Mouse (Mus musculus) lung, embryonic 15.5 days (tissue): ENCODE measurements around the gene Igsf8. TPM values are rescaled to one million over a fixed set of nuclear protein-coding genes. Genes with fewer than 3 reads are reported as not detected.
A peak's percentile ranks its signal among the peaks of the same experiment; 100 is the strongest.

ENCODE experiments used
- ATAC-seq: fragments of 200-750 bp; cut with Nextera tagmentation; 2 replicates; pipeline ENCODE4 v1.8.0; 2017; ENCODE audit warnings: moderate number of reproducible peaks, borderline replicate concordance; ENCODE audit not compliant: low FRiP score, low TSS enrichment; ENCODE audit errors: extremely low read depth
- H3K27ac ChIP-seq: fragments of 300-500 bp; sonication (generic); 2 replicates; pipeline ENCODE4 v1.5.1; 2015; ENCODE audit warnings: moderate library complexity, mild to moderate bottlenecking, inconsistent platforms
- H3K27me3 ChIP-seq: fragments of 300-500 bp; sonication (generic); 2 replicates; pipeline ENCODE4 v1.6.1; 2015; ENCODE audit warnings: inconsistent platforms
- H3K36me3 ChIP-seq: fragments of 300-500 bp; sonication (generic); 2 replicates; pipeline ENCODE4 v1.6.1; 2015; ENCODE audit warnings: inconsistent platforms
- H3K4me1 ChIP-seq: fragments of 300-500 bp; sonication (generic); 2 replicates; pipeline ENCODE4 v1.6.1; 2015; ENCODE audit warnings: inconsistent platforms
- H3K4me2 ChIP-seq: fragments of 300-500 bp; sonication (generic); 2 replicates; pipeline ENCODE4 v1.6.1; 2015; ENCODE audit warnings: inconsistent platforms, mild to moderate bottlenecking, moderate library complexity
- H3K4me3 ChIP-seq: fragments of 300-500 bp; sonication (generic); 2 replicates; pipeline ENCODE4 v1.5.1; 2015; ENCODE audit warnings: mild to moderate bottlenecking, inconsistent platforms
- H3K9ac ChIP-seq: fragments of 300-500 bp; sonication (generic); 2 replicates; pipeline ENCODE4 v1.6.1; 2015; ENCODE audit warnings: inconsistent platforms
- H3K9me3 ChIP-seq: fragments of 300-500 bp; sonication (generic); 2 replicates; pipeline ENCODE4 v1.6.1; 2016; ENCODE audit warnings: inconsistent platforms
- WGBS: fragments of 180-500 bp; shearing (Covaris S2); methylation state at CpG from one replicate; pipeline ENCODE4 v1.1.7; 2015; 5-methylcytosine and 5-hydroxymethylcytosine counted together
- polyA plus RNA-seq: library from polyadenylated mRNA; unstranded; fragments of >200 nt; fragmentation: Nextera tagmentation; extraction: Ambion mirVana; gene quantifications from 2 replicates; pipeline ENCODE4 v1.2.1, GENCODE M21; 2015

Igsf8 gene
- polyA plus RNA-seq, result 46.2 and 49.4 TPM in 2 replicates

DNA sequence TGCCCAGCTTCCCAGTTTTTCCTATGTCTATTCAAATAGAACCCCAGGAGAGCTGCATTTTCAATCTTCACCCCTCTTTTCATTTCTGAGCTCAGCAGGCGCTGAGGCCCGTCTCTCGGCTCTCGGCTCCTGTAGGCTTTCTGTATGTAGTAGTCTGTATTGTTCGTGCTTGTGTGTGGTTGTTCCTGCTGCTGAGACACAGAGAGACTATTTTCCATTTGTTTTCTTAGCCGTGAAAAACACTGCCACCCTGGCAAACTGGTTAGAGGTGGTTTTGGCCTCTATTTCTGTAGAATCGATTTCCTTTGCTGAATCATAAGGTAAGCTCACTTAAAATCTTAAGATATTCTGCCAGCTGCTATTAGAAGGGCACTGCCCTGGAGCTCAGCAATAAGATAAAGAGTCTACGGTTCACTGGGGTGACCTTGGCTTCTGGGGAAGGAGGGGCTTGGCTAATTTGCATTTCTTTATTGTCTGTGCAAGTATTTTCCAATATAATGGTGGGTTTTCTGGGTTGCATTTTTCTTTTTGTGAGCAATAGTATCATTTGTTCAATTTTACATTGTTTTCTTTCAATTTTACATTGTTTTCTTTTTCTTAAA is at the start of gene Igsf8:
Gene Igsf8, plus strand, starts transcription at position 165 of the 602 bp plus-strand sequence.
- no peak within 1 kb of the TSS for H3K27ac ChIP-seq
- 66% methylated on average over 8 of the region's 8 CpGs for WGBS
- ATAC-seq, result no peak

GRCm38 (mm10) chr1:172212776-172213175 is 48.7 kb upstream of the Igsf8 start:
- Histone ChIP-seq H3K9me3 (no peaks in the 10 kb centered on the region), H3K27me3 (no peaks in the 10 kb centered on the region), H3K4me1 (peaks cover 42% of the 10 kb centered on the region), H3K9ac (no peak overlapping the region), H3K4me2 (no peak overlapping the region), H3K27ac (no peak overlapping the region), H3K36me3 (no peaks in the 10 kb centered on the region), H3K4me3 (no peak overlapping the region)
- 34% methylated on average over 5 of the region's 5 CpGs for WGBS
- no peak for ATAC-seq

More for the DNA sequence above, at the start of gene Igsf8:
- no peaks in the 10 kb centered on the region for H3K27me3 ChIP-seq
- no peaks in the 10 kb centered on the region for H3K36me3 ChIP-seq
- H3K9me3 ChIP-seq, result no peaks in the 10 kb centered on the region
- H3K4me3 ChIP-seq, result no peak within 1 kb of the TSS
- H3K4me1 ChIP-seq, result no peaks in the 10 kb centered on the region
- H3K9ac ChIP-seq, result no peak within 1 kb of the TSS
- H3K4me2 ChIP-seq, result no peak within 1 kb of the TSS

GRCm38 (mm10) chr1:172213771-172214170 is 47.7 kb upstream of the Igsf8 start:
- 63% methylated on average over 4 of the region's 4 CpGs for WGBS
- no peaks in the 10 kb centered on the region for H3K27me3 ChIP-seq
- no peak overlapping the region for H3K4me2 ChIP-seq
- no peaks in the 10 kb centered on the region for H3K9me3 ChIP-seq
- peaks cover 45% of the 10 kb centered on the region for H3K4me1 ChIP-seq
- H3K27ac ChIP-seq, result no peak overlapping the region
- no peak overlapping the region for H3K4me3 ChIP-seq
- H3K36me3 ChIP-seq, result no peaks in the 10 kb centered on the region
- H3K9ac ChIP-seq, result no peak overlapping the region
- no peak for ATAC-seq

DNA sequence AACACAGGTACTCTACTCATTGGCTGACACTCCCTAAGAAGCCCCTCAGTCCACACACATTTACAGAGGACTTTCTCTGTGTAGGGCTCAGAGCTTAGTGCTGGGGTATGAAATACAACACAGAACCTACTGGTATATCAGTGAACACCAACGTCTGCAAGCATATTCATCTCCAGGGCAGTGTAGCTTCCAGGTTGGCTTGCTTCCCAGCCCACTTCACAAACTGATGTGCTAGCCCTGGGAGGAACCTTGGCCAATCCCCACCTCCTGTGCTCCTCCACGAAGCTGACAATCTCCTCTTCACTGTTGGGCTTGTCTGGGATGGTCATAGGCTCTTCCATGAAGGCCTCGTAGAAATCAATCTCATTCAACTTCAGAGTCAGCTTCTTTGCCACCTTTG is 46.7 kb upstream of the Igsf8 start:
- 25% methylated on average over 3 of the region's 3 CpGs for WGBS
- Histone ChIP-seq H3K4me3 (no peak overlapping the region), H3K9ac (no peak overlapping the region), H3K4me2 (no peak overlapping the region), H3K27ac (no peak overlapping the region), H3K4me1 (peaks cover 54% of the 10 kb centered on the region), H3K27me3 (no peaks in the 10 kb centered on the region), H3K9me3 (no peaks in the 10 kb centered on the region), H3K36me3 (no peaks in the 10 kb centered on the region)
- ATAC-seq, result no peak

DNA sequence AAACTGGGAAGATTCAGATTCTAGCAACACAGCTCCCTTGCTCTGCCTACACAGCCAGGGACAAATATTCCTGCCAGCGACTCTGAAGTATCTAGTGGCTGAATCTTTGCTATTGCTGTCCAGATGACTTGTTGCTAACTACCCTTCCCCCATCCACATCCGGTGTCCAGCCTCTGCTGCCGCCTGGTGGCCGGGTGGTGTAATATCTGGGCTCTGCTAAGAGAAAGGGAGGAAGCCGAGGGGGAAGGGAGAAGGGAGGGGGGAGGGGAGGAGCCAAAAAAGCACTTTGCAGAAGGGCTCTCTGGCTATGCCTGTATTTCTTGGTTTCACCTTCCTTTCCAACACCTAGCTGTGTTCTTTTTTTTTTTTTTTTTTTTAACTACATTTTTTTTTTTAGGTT is 44.3 kb upstream of the Igsf8 start:
- Histone ChIP-seq H3K4me1 (peaks cover 72% of the 10 kb centered on the region), H3K27ac (peak overlapping the region; percentile 72), H3K36me3 (no peaks in the 10 kb centered on the region), H3K4me2 (peak overlapping the region; percentile 47), H3K4me3 (peak overlapping the region; percentile 2; the same call in 1 of the 2 replicates), H3K9ac (peak overlapping the region; percentile 31), H3K27me3 (no peaks in the 10 kb centered on the region), H3K9me3 (no peaks in the 10 kb centered on the region)
- WGBS, result 2% methylated on average over 5 of the region's 5 CpGs
- ATAC-seq, result peak; percentile 59; the same call in 1 of the 2 replicates

DNA sequence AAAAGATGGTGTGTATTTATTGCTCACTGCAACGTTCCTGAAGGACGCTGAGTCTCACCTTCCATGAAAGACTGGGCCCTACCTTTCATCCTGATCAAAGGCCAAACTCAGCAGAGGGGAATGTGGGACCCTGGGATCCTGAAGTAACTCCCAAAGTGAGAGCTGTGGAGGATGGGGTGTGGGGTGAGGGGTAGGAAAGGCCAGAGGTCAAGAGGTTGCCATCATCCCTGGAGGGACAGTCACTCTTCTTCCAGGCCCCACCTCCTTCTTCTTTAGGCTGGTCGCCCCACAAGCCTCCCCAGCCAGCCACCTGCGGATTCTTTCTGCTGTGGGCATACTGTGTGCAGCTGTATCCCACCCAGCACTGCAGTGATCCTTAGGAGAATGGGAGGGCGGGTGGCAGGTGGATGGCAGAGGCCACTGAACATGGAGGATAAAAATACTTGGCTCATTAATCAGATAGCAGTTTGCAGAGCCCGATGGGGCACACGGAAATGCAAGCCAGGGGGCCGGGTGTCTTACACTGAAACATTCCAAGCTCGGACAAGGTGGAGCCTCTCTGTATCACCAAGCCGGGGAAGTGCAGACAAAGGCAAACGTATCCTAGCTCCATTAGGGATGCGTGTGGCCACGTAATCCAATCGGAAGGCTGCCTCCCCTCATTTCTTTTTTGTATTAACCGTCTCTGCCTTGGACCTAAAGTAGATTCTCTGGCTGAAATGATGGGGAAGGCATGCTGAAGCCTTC is 43.1 kb upstream of the Igsf8 start:
- no peak overlapping the region for H3K4me3 ChIP-seq
- no peaks in the 10 kb centered on the region for H3K9me3 ChIP-seq
- WGBS, result 56% methylated on average over 15 of the region's 15 CpGs
- H3K36me3 ChIP-seq, result no peaks in the 10 kb centered on the region
- H3K4me2 ChIP-seq, result no peak overlapping the region
- no peak overlapping the region for H3K9ac ChIP-seq
- H3K27ac ChIP-seq, result no peak overlapping the region
- H3K4me1 ChIP-seq, result peaks cover 62% of the 10 kb centered on the region
- H3K27me3 ChIP-seq, result no peaks in the 10 kb centered on the region
- no peak for ATAC-seq

GRCm38 (mm10) chr1:172219451-172220406 is 41.7 kb upstream of the Igsf8 start, which contains the start of gene Casq1:
TSS of gene Casq1 (minus strand) at chr1:172219868.
- no peak for ATAC-seq
- WGBS, result 74% methylated on average over 19 of the region's 19 CpGs
- H3K27ac ChIP-seq, result peak within 1 kb of the TSS; percentile 61
- H3K4me2 ChIP-seq, result no peak within 1 kb of the TSS; the same call in 1 of the 2 replicates
- H3K4me3 ChIP-seq, result no peak within 1 kb of the TSS
- H3K4me1 ChIP-seq, result peaks cover 50% of the 10 kb centered on the region
- H3K9me3 ChIP-seq, result no peaks in the 10 kb centered on the region
- H3K36me3 ChIP-seq, result no peaks in the 10 kb centered on the region
- no peaks in the 10 kb centered on the region for H3K27me3 ChIP-seq
- no peak within 1 kb of the TSS for H3K9ac ChIP-seq

DNA sequence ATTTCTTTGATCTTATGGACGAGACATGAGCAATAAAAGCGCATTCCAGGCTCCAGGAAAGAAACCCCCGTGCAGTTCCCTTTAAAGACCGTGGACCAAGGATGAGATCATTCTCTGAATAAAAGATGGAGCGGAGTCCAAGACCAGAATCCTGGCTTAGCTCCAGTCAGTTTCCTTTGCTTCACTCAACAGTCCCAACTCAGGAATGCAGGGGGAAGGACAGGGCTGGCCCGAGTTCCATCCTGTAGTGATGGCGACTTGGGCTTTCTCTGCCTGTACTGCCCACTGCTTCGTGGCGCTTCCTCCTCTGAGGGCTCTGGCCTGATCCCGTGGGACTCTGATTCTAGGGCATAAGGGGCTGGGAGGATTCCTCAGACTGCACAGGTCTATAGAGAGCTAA is 41.0 kb upstream of the Igsf8 start:
- ATAC-seq, result peak; percentile 66
- Histone ChIP-seq H3K27me3 (no peaks in the 10 kb centered on the region), H3K27ac (peak overlapping the region; percentile 61), H3K9me3 (no peaks in the 10 kb centered on the region), H3K9ac (no peak overlapping the region), H3K4me3 (no peak overlapping the region), H3K4me1 (peaks cover 46% of the 10 kb centered on the region), H3K4me2 (no peak overlapping the region; the same call in 1 of the 2 replicates), H3K36me3 (no peaks in the 10 kb centered on the region)
- 27% methylated on average over 10 of the region's 10 CpGs for WGBS

GRCm38 (mm10) chr1:172221297-172222063 is 40.0 kb upstream of the Igsf8 start:
- H3K27me3 ChIP-seq, result no peaks in the 10 kb centered on the region
- H3K27ac ChIP-seq, result peak overlapping the region; percentile 61; the same call in 1 of the 2 replicates
- H3K4me1 ChIP-seq, result peaks cover 46% of the 10 kb centered on the region
- no peaks in the 10 kb centered on the region for H3K36me3 ChIP-seq
- no peaks in the 10 kb centered on the region for H3K9me3 ChIP-seq
- H3K4me2 ChIP-seq, result no peak overlapping the region
- H3K4me3 ChIP-seq, result no peak overlapping the region
- no peak overlapping the region for H3K9ac ChIP-seq
- WGBS, result 44% methylated on average over 11 of the region's 11 CpGs
- ATAC-seq, result no peak

- Histone ChIP-seq H3K36me3 (no peaks in the 10 kb centered on the region), H3K27me3 (no peaks in the 10 kb centered on the region), H3K27ac (no peak overlapping the region), H3K9me3 (no peaks in the 10 kb centered on the region), H3K9ac (no peak overlapping the region), H3K4me2 (no peak overlapping the region), H3K4me1 (0 out of 2 replicates have a peak, but pooled peaks cover 3% of the 10 kb centered on the region), H3K4me3 (no peak overlapping the region)
- no peak for ATAC-seq
- 80% methylated on average over 2 of the region's 2 CpGs for WGBS
Measured at GRCm38 (mm10) chr1:172228209-172228608, 33.2 kb upstream of the Igsf8 start.

DNA sequence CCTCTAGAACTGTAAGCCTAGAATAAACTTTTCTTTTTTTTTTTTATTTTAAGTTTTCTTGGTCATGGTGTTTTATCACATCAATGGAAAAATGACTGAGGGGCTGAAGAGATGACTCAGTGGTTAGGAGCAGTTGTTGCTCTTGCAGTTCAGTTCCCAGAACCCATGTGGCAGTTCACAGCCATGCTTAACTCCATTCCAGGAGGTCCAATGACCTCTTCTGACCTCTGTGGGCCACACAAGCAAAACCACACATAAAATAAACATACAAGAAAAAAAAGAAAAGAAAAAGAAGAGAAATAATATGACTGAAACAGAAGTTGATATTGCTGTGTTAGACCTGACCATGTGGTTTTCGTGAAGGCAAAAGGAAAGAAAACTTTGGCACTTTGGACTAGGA is 32.2 kb upstream of the Igsf8 start:
- Histone ChIP-seq H3K9ac (no peak overlapping the region), H3K4me1 (0 out of 2 replicates have a peak, but pooled peaks cover 3% of the 10 kb centered on the region), H3K27ac (no peak overlapping the region), H3K36me3 (no peaks in the 10 kb centered on the region), H3K4me2 (no peak overlapping the region), H3K27me3 (no peaks in the 10 kb centered on the region), H3K4me3 (no peak overlapping the region), H3K9me3 (no peaks in the 10 kb centered on the region)
- ATAC-seq, result no peak
- WGBS, result 86% methylated on average over 1 of the region's 1 CpGs
